Mouse (Mus musculus) layer of hippocampus, adult 8-10 months (tissue): ENCODE measurements around the gene Dusp23. TPM values are rescaled to one million over a fixed set of nuclear protein-coding genes. Genes with fewer than 3 reads are reported as not detected.

Experiments used
- total RNA-seq, 4 experiments: library from RNA; stranded (reverse); gene quantifications; 2 replicates each; pipeline ENCODE4 v1.2.4; 2022

Gene Dusp23
- total RNA-seq, 4 experiments from 2014 or later: 5.1 to 9.1 (median 5.9) TPM

Other genes starting within 250 kb of the Dusp23 start
- 1 to 10 TPM in 2 of 4 experiments, not detected in 2; 7.5 to 8.6 TPM for gene Slamf9, start 157.6 kb downstream of the Dusp23 start, total RNA-seq
- gene Igsf9, start 151.2 kb downstream of the Dusp23 start, total RNA-seq: 1 to 10 TPM; 4.1 to 6.6 (median 5.3) TPM
- 10 to 100 TPM; 11.7 to 21.0 (median 16.7) TPM for gene Tagln2, start 132.9 kb downstream of the Dusp23 start, total RNA-seq
- 1 to 10 TPM; 4.7 to 7.4 (median 5.6) TPM for gene Cfap45, start 112.2 kb downstream of the Dusp23 start, total RNA-seq
- under 1 TPM in 3 of 4 experiments, not detected in 1; 0.56 to 0.71 (median 0.64) TPM for gene Vsig8, start 77.0 kb downstream of the Dusp23 start, total RNA-seq
- gene Slamf8, start 42.4 kb downstream of the Dusp23 start, total RNA-seq: under 1 TPM in 2 of 4 experiments, not detected in 2; 0.59 to 0.92 TPM
- under 1 TPM in 1 of 4 experiments, not detected in 3; 0.25 TPM for gene Fcrl6, start 30.4 kb downstream of the Dusp23 start, total RNA-seq
- not detected for gene Crp, start 65.1 kb upstream of the Dusp23 start, total RNA-seq